Mouse (Mus musculus) 416B (cell line): ENCODE measurements around the gene Jak1.

Experiments used
- DNase-seq: peaks from one replicate; pipeline ENCODE4 v3.0.0; 2011; ENCODE audit warnings: low read depth

Jak1 gene

GRCm38 (mm10) chr4:101264741-101265513, at the start of gene Jak1:
Jak1 (minus strand) TSS chr4:101265282.
- peak; percentile 98 for DNase-seq

- DNase-seq = no peak
Measured at GRCm38 (mm10) chr4:101312055-101312454, 47.0 kb upstream of the Jak1 start.

- no peak for DNase-seq
Measured at GRCm38 (mm10) chr4:101308166-101308565, 43.1 kb upstream of the Jak1 start.

- DNase-seq = no peak
Measured at GRCm38 (mm10) chr4:101307286-101307685, 42.2 kb upstream of the Jak1 start.

GRCm38 (mm10) chr4:101306132-101306915, 41.2 kb upstream of the Jak1 start:
- DNase-seq = peak; percentile 38

GRCm38 (mm10) chr4:101305126-101305525, 40.0 kb upstream of the Jak1 start:
- no peak for DNase-seq

GRCm38 (mm10) chr4:101304114-101304513, 39.0 kb upstream of the Jak1 start:
- DNase-seq = no peak

- no peak for DNase-seq
Measured at GRCm38 (mm10) chr4:101300392-101300910, 35.4 kb upstream of the Jak1 start.

GRCm38 (mm10) chr4:101298311-101298990, 33.4 kb upstream of the Jak1 start:
- peak; percentile 86 for DNase-seq

- no peak for DNase-seq
Measured at GRCm38 (mm10) chr4:101296836-101297235, 31.8 kb upstream of the Jak1 start.

- DNase-seq = no peak
Measured at GRCm38 (mm10) chr4:101295788-101296187, 30.7 kb upstream of the Jak1 start.

- no peak for DNase-seq
Measured at GRCm38 (mm10) chr4:101293661-101294060, 28.6 kb upstream of the Jak1 start.

- DNase-seq = peak; percentile 70
Measured at GRCm38 (mm10) chr4:101292736-101293541, 27.9 kb upstream of the Jak1 start.

GRCm38 (mm10) chr4:101292028-101292735, 27.1 kb upstream of the Jak1 start:
- peak; percentile 87 for DNase-seq

- DNase-seq = no peak
Measured at GRCm38 (mm10) chr4:101288292-101288691, 23.2 kb upstream of the Jak1 start.

- no peak for DNase-seq
Measured at GRCm38 (mm10) chr4:101286562-101286961, 21.5 kb upstream of the Jak1 start.

GRCm38 (mm10) chr4:101285906-101286432, 20.9 kb upstream of the Jak1 start:
- no peak for DNase-seq

GRCm38 (mm10) chr4:101283938-101284337, 18.9 kb upstream of the Jak1 start:
- peak; percentile 74 for DNase-seq

- no peak for DNase-seq
Measured at GRCm38 (mm10) chr4:101282237-101282636, 17.2 kb upstream of the Jak1 start.

GRCm38 (mm10) chr4:101280119-101280518, 15.0 kb upstream of the Jak1 start:
- no peak for DNase-seq
